Mouse (Mus musculus): Measurements from ENCODE around the gene Skor1. TPM values are rescaled to one million over a fixed set of nuclear protein-coding genes. Genes with fewer than 3 reads are reported as not detected.

The Skor1 gene
- polyA plus RNA-seq, 1 experiment from 2014 or later = 6.6 TPM

GRCm38 (mm10) chr9:63140211-63140610 lies 8.6 kb downstream of the Skor1 start:
- DNase-seq (ENCODE audit: low spot score) = no peak
- WGBS = 2% methylated on average over 9 of the region's 9 CpGs
- peaks cover 98% of the 10 kb centered on the region for H3K27me3 ChIP-seq (ENCODE audit: control insufficient read depth, insufficient read depth, low read length)
- H3K4me3 ChIP-seq (ENCODE audit: low read depth, low read length) = no peak overlapping the region
- no peaks in the 10 kb centered on the region for H3K9me3 ChIP-seq (ENCODE audit: control insufficient read depth, low read length)
- no peaks in the 10 kb centered on the region for H3K36me3 ChIP-seq (ENCODE audit: control insufficient read depth, insufficient read depth, low read length)
- H3K27ac ChIP-seq (ENCODE audit: low read depth, low read length) = no peak overlapping the region
- no peak overlapping the region for H3K4me2 ChIP-seq (replicated peaks; ENCODE audit: low read depth, low read length)
- H3K4me1 ChIP-seq (replicated peaks; ENCODE audit: control insufficient read depth, insufficient read depth, low read length) = peaks cover 20% of the 10 kb centered on the region
- no peak for ATAC-seq (ENCODE audit: low FRiP score)
- no peak overlapping the region for H3K9ac ChIP-seq (ENCODE audit: low read depth, low read length)

DNA sequence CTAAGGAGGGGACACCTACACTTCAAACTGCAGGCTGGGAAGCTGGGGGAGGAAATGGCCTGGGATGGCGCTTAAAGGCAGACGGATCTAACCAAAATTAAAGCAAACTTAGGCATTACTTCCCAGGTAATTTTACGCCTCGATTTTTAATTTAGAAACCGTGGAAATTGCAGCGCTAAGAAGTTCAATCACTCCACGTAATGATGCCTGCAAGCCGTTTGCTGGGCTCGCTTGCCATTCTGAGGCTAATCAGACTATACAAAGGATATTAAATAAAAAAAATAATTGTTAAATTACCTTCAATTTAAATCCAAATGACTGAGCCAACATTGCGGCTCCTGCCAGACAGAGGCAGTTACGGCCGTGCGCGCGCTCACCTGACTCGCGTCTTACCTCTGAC lies 9.1 kb downstream of the Skor1 start:
- Histone ChIP-seq H3K4me1 (replicated peaks; ENCODE audit: control insufficient read depth, insufficient read depth, low read length) (peaks cover 20% of the 10 kb centered on the region), H3K9me3 (ENCODE audit: control insufficient read depth, low read length) (no peaks in the 10 kb centered on the region), H3K36me3 (ENCODE audit: control insufficient read depth, insufficient read depth, low read length) (no peaks in the 10 kb centered on the region), H3K27ac (ENCODE audit: low read depth, low read length) (no peak overlapping the region), H3K9ac (ENCODE audit: low read depth, low read length) (no peak overlapping the region), H3K4me2 (replicated peaks; ENCODE audit: low read depth, low read length) (no peak overlapping the region), H3K4me3 (ENCODE audit: low read depth, low read length) (no peak overlapping the region), H3K27me3 (ENCODE audit: control insufficient read depth, insufficient read depth, low read length) (peaks cover 98% of the 10 kb centered on the region)
- 4% methylated on average over 17 of the region's 17 CpGs for WGBS
- no peak for ATAC-seq (ENCODE audit: low FRiP score)
- DNase-seq (ENCODE audit: low spot score) = peak; percentile 46

GRCm38 (mm10) chr9:63138481-63138967 lies 10.2 kb downstream of the Skor1 start:
- under 1% methylated on average over 31 of the region's 31 CpGs for WGBS
- H3K4me1 ChIP-seq (replicated peaks; ENCODE audit: control insufficient read depth, insufficient read depth, low read length) = peaks cover 13% of the 10 kb centered on the region

GRCm38 (mm10) chr9:63137615-63137915 lies 11.2 kb downstream of the Skor1 start:
- WGBS = 2% methylated on average over 6 of the region's 6 CpGs
- Histone ChIP-seq H3K9ac (ENCODE audit: low read depth, low read length) (no peak overlapping the region), H3K4me3 (ENCODE audit: low read depth, low read length) (no peak overlapping the region), H3K27me3 (ENCODE audit: control insufficient read depth, insufficient read depth, low read length) (peaks cover 89% of the 10 kb centered on the region), H3K4me1 (replicated peaks; ENCODE audit: control insufficient read depth, insufficient read depth, low read length) (peaks cover 11% of the 10 kb centered on the region), H3K9me3 (ENCODE audit: control insufficient read depth, low read length) (no peaks in the 10 kb centered on the region), H3K4me2 (replicated peaks; ENCODE audit: low read depth, low read length) (no peak overlapping the region), H3K27ac (ENCODE audit: low read depth, low read length) (no peak overlapping the region), H3K36me3 (ENCODE audit: control insufficient read depth, insufficient read depth, low read length) (no peaks in the 10 kb centered on the region)
- peak; percentile 52 for DNase-seq (ENCODE audit: low spot score)
- no peak for ATAC-seq (ENCODE audit: low FRiP score)

More at GRCm38 (mm10) chr9:63138481-63138967, 10.2 kb downstream of the Skor1 start:
- Histone ChIP-seq H3K36me3 (ENCODE audit: control insufficient read depth, insufficient read depth, low read length) (no peaks in the 10 kb centered on the region), H3K9me3 (ENCODE audit: control insufficient read depth, low read length) (no peaks in the 10 kb centered on the region), H3K27me3 (ENCODE audit: control insufficient read depth, insufficient read depth, low read length) (peaks cover 98% of the 10 kb centered on the region), H3K4me2 (replicated peaks; ENCODE audit: low read depth, low read length) (peak overlapping the region; percentile 38), H3K4me3 (ENCODE audit: low read depth, low read length) (peak overlapping the region; percentile 22), H3K9ac (ENCODE audit: low read depth, low read length) (0 out of 2 replicates have a peak overlapping the region, but pooled peaks have one; percentile 5), H3K27ac (ENCODE audit: low read depth, low read length) (no peak overlapping the region)
- DNase-seq (ENCODE audit: low spot score) (peak; percentile 64), ATAC-seq (ENCODE audit: low FRiP score) (no peak)

DNA sequence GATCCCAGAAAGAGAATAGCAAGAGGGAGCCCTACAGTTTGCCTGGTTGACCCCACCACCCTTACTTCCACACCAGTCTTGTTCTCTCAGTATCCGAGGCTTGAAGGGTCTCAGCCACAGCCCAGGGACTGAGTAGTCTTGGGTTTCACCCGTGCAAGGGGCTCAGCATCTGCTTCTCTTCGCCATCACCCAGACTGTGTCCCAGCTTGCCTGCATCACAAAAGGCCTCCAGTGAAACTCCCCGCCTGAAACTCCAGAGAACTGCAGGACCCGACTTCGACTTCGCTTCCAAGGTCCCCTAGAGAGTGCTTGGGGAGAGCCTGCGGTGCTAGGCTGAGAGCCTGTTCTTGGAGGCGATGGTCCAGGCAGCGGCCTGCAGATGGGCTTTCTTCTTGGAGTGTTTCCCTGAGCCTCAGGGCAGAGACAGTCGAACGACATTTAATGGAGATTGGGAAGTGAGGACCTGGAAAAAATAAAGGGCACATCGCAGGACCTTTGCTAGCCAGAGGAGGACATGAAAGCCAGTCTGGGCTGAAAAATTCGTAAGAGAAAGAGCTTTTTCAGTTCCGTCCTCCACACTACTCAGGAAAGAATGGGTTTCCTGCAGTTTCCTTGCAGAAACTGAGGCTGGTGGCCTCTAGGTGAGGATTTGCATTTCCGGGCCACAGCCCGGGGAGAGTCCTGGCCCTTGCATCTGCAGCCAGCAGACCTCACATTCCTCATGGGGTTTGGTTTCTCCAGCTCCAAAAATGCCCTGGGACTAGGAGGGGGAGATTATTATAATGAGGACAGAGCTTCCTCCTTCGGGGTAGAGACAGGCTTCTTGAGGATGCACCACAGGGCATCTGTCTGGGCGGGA lies 11.8 kb downstream of the Skor1 start:
- Histone ChIP-seq H3K9ac (ENCODE audit: low read depth, low read length) (no peak overlapping the region), H3K4me1 (replicated peaks; ENCODE audit: control insufficient read depth, insufficient read depth, low read length) (peaks cover 11% of the 10 kb centered on the region), H3K4me3 (ENCODE audit: low read depth, low read length) (no peak overlapping the region), H3K27me3 (ENCODE audit: control insufficient read depth, insufficient read depth, low read length) (peaks cover 84% of the 10 kb centered on the region), H3K4me2 (replicated peaks; ENCODE audit: low read depth, low read length) (no peak overlapping the region), H3K27ac (ENCODE audit: low read depth, low read length) (no peak overlapping the region), H3K9me3 (ENCODE audit: control insufficient read depth, low read length) (no peaks in the 10 kb centered on the region), H3K36me3 (ENCODE audit: control insufficient read depth, insufficient read depth, low read length) (no peaks in the 10 kb centered on the region)
- ATAC-seq (ENCODE audit: low FRiP score) (no peak), DNase-seq (ENCODE audit: low spot score) (peak; percentile 56)
- 1% methylated on average over 19 of the region's 19 CpGs for WGBS

GRCm38 (mm10) chr9:63136241-63136640 lies 12.5 kb downstream of the Skor1 start:
- no peak overlapping the region for H3K27ac ChIP-seq (ENCODE audit: low read depth, low read length)
- H3K27me3 ChIP-seq (ENCODE audit: control insufficient read depth, insufficient read depth, low read length) = peaks cover 78% of the 10 kb centered on the region
- H3K4me3 ChIP-seq (ENCODE audit: low read depth, low read length) = no peak overlapping the region
- 4% methylated on average over 8 of the region's 8 CpGs for WGBS
- no peaks in the 10 kb centered on the region for H3K36me3 ChIP-seq (ENCODE audit: control insufficient read depth, insufficient read depth, low read length)
- DNase-seq (ENCODE audit: low spot score) = no peak
- peaks cover 14% of the 10 kb centered on the region for H3K4me1 ChIP-seq (replicated peaks; ENCODE audit: control insufficient read depth, insufficient read depth, low read length)
- no peak for ATAC-seq (ENCODE audit: low FRiP score)
- H3K9ac ChIP-seq (ENCODE audit: low read depth, low read length) = no peak overlapping the region
- no peaks in the 10 kb centered on the region for H3K9me3 ChIP-seq (ENCODE audit: control insufficient read depth, low read length)
- no peak overlapping the region for H3K4me2 ChIP-seq (replicated peaks; ENCODE audit: low read depth, low read length)

- Histone ChIP-seq H3K27ac (ENCODE audit: low read depth, low read length) (no peak overlapping the region), H3K9ac (ENCODE audit: low read depth, low read length) (no peak overlapping the region), H3K4me2 (replicated peaks; ENCODE audit: low read depth, low read length) (peak overlapping the region; percentile 13; the same call in 1 of the 2 replicates), H3K4me3 (ENCODE audit: low read depth, low read length) (no peak overlapping the region), H3K4me1 (replicated peaks; ENCODE audit: control insufficient read depth, insufficient read depth, low read length) (peaks cover 14% of the 10 kb centered on the region), H3K9me3 (ENCODE audit: control insufficient read depth, low read length) (no peaks in the 10 kb centered on the region), H3K36me3 (ENCODE audit: control insufficient read depth, insufficient read depth, low read length) (no peaks in the 10 kb centered on the region), H3K27me3 (ENCODE audit: control insufficient read depth, insufficient read depth, low read length) (peaks cover 76% of the 10 kb centered on the region)
- DNase-seq (ENCODE audit: low spot score) = peak; percentile 80
- no peak for ATAC-seq (ENCODE audit: low FRiP score)
- under 1% methylated on average over 16 of the region's 16 CpGs for WGBS
These were observed 13.0 kb downstream of the Skor1 start for GRCm38 (mm10) chr9:63135801-63136200.

DNA sequence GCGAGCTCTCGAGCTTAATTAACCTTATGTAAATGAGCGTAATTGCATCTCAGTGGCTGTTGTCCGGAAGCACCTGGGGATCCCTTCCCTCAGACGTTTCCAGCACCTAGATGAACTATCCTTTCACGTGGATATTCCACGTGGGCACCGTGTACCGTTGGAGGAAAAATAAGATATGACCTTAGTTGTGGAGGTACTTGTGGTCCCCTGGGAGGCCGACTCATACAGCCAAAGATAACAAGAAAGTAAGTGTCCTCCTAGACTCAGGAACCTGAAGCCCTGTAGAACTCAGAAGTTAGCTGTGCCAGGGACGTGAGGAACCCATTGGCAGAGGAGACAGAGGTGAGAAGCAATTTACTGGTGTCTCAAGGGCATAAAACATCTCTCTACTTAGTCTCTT lies 13.4 kb downstream of the Skor1 start:
- ATAC-seq (ENCODE audit: low FRiP score) (no peak), DNase-seq (ENCODE audit: low spot score) (no peak)
- Histone ChIP-seq H3K9ac (ENCODE audit: low read depth, low read length) (no peak overlapping the region), H3K9me3 (ENCODE audit: control insufficient read depth, low read length) (no peaks in the 10 kb centered on the region), H3K4me2 (replicated peaks; ENCODE audit: low read depth, low read length) (peak overlapping the region; percentile 13; the same call in 1 of the 2 replicates), H3K27me3 (ENCODE audit: control insufficient read depth, insufficient read depth, low read length) (peaks cover 72% of the 10 kb centered on the region), H3K27ac (ENCODE audit: low read depth, low read length) (no peak overlapping the region), H3K36me3 (ENCODE audit: control insufficient read depth, insufficient read depth, low read length) (no peaks in the 10 kb centered on the region), H3K4me3 (ENCODE audit: low read depth, low read length) (no peak overlapping the region), H3K4me1 (replicated peaks; ENCODE audit: control insufficient read depth, insufficient read depth, low read length) (peaks cover 14% of the 10 kb centered on the region)
- 2% methylated on average over 11 of the region's 11 CpGs for WGBS

- Histone ChIP-seq H3K4me3 (ENCODE audit: low read depth, low read length) (peak overlapping the region; percentile 15), H3K4me1 (replicated peaks; ENCODE audit: control insufficient read depth, insufficient read depth, low read length) (peaks cover 12% of the 10 kb centered on the region), H3K9ac (ENCODE audit: low read depth, low read length) (no peak overlapping the region), H3K4me2 (replicated peaks; ENCODE audit: low read depth, low read length) (peak overlapping the region; percentile 26), H3K27ac (ENCODE audit: low read depth, low read length) (no peak overlapping the region), H3K36me3 (ENCODE audit: control insufficient read depth, insufficient read depth, low read length) (no peaks in the 10 kb centered on the region), H3K27me3 (ENCODE audit: control insufficient read depth, insufficient read depth, low read length) (peaks cover 55% of the 10 kb centered on the region), H3K9me3 (ENCODE audit: control insufficient read depth, low read length) (no peaks in the 10 kb centered on the region)
- whole genome bisulfite sequencing = 12% methylated on average over 6 of the region's 6 CpGs
- ATAC-seq (ENCODE audit: low FRiP score) = no peak
- DNase-seq (ENCODE audit: low spot score) = peak; percentile 32
These were observed 15.1 kb downstream of the Skor1 start for GRCm38 (mm10) chr9:63133659-63134058.
